Mouse (Mus musculus): ENCODE measurements around the gene Fgfr2.

Gene Fgfr2

DNA sequence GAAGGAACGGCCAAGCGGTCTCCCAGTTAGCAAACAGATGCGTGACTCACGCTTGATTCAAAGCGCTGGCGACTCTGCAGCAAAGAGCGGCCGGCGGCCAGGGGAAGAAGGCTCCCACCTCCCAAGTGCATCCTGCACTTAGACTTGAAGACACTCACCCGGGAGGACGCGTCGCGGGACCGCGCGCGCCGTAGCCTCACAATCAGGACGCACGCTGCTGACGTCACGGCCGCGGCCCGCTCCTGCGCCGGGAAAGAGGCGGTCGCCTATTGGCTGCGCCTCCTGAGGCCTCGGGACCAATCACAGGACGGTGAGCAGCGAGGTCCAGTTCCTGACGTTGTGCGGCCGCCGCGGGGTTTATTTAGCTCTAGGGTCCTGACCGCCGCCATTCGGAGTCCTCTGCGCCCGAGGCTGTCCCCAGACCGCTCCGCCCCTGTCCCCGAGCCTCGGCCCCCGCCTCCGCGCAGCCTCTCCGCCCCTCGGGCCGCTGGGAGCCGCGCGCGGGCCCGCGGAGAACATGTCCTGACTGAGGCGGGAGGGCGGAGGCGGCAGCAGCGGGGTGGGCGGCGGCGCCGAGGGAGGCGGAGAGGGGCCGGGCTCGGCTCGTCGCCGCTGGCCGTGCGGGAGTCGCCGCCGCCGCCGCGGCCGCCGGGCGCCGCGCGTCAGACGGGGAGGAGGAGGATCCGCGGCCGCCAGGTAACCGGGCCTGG, 192.1 kb downstream of the Fgfr2 start, which contains the start of gene Zranb1:
Gene Zranb1, plus strand, starts transcription at position 293 of the 710 bp plus-strand sequence.
- DNase-seq, result peak; percentile 98

- DNase-seq, result no peak
Observed at GRCm38 (mm10) chr7:132930055-132930454, 193.1 kb downstream of the Fgfr2 start.

- DNase-seq, result no peak
Observed at GRCm38 (mm10) chr7:132927201-132927600, 195.9 kb downstream of the Fgfr2 start.

- no peak for DNase-seq
Observed at GRCm38 (mm10) chr7:132925227-132925626, 197.9 kb downstream of the Fgfr2 start.

DNA sequence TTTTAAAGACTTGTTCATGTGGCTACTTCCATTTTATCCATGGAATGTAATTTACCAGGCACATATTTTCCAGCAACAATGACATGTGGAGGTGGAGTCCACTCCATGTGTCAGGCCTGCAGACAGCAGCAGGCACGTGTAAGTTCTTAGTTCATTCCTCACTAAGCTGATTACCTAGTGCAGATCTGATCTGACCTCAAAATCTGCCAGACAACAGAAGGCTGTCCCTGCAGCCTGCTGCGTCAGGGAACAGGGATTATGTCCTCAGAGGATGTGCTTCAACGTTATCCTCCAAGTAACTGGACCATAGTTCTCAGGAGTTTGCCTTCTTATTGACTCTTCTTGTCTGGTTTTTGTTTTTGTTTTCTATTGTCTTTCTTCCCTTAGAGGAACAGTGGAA, 201.2 kb downstream of the Fgfr2 start:
- no peak for DNase-seq

DNA sequence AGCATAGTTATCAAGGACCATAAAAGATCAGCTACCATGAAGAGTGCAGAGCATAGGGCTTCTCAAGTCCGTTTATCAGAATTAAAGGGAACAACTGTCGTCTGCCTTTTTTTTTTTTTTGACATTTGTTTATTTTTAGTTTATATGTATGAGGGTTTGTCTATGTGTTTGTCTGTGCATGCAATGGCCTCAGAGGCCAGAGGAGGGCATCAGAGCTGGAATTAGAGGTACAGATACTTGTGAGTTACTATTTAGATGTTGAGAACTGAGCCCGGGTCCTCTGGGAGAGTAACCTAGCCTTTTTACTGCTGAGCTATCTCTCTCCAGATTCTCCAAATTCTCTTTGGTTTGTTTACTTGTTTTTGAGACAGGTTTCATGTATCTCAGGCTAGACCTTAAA, 219.4 kb downstream of the Fgfr2 start:
- DNase-seq, result no peak

DNA sequence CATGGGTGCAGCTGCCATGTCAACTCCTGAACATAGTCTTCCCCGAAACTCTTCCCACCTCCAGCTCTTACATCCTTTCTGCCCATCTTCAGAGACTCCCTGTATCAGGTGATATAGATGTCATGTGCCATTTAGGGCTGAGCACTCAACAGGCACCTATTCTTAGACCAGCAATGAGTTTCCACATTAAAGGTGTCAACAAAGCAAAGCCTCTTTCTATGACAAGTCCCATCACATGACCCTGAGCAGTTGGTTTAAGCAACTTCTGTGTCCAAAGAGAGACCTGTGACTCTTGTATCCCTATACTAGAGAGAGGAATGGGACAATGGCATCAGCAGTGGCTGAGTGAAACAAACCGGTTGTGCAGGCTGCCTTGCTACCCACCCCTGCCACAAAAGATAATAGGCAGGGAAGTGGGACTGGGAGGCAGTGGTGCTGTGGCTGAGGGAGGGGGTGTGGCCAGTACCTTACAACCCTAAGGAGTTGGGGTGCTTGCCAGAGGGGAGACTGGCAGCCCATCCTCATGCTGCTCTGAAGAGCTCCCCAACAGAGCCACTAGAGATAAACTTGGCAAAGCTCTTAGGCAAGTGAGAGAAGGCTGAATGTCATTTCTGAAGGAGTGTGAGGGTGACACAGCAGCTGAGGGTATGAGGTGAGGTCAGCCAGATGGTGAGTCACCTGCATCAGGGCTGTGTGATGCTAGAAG, 222.2 kb downstream of the Fgfr2 start:
- DNase-seq, result no peak

DNA sequence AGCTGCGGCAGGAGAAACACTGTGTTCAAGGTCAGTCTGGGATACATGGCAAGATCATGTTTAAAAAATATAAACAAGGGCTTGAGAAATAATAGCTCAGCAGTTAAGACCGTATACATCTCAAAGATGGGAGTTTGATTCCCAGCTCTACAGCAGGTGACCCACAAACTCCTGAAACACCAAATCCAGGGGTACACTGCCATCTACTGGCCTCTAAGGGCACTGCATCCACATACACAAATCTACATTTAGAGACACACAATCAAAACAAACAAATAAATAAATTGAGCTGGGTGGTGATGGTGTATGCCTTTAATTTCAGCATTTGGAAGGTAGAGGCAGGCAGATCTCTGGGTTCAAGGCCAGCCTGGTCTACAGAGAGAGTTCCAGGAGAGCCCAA, 224.9 kb downstream of the Fgfr2 start:
- DNase-seq, result no peak

DNA sequence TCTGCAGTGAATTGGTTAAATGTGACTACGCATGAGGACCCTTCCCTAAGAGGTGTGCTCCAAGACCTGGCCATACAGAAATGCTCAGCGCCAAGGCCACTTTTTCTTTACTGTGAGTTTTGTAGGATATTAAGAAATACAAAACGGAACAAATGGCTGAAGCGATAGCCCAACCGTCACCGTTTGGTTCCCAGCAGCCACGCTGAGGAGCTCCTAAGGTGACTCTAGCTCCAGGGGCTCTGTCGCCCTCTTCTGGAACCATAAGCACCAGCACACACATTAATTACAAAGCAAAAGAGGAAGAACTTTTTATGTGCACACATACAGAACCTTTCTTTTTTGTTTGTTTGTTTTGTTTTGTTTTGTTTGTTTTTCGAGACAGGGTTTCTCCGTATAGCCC, 225.9 kb downstream of the Fgfr2 start:
- DNase-seq, result no peak

DNA sequence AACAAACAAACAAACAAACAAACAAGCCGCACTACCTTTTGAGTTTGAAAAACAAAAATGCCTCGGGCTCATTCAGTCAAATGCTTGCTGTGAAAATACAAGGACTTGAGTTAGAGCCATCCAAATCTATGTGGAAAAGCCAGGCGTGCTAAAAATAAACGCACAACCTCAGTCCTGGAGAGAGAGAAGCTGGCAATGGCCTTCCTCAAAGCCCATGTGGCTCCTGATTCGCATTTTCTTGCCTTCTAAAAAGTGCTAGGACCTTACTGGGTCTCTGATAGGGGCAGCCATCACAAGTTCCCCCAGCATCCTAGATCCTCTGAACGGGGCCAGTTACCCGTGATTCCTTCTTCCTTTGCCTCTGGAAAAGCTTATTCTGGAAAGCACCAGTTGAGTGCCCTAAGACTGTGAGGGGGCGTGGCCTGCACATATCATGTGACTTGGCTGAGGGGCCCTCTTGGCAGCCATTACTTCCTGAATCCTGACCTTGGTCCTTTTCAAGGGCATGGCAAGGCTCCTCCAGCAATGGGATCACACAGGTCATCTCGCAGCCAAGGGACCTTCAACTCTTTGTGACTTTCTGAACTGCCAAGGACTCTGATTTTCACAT, 226.8 kb downstream of the Fgfr2 start:
- DNase-seq, result no peak

DNA sequence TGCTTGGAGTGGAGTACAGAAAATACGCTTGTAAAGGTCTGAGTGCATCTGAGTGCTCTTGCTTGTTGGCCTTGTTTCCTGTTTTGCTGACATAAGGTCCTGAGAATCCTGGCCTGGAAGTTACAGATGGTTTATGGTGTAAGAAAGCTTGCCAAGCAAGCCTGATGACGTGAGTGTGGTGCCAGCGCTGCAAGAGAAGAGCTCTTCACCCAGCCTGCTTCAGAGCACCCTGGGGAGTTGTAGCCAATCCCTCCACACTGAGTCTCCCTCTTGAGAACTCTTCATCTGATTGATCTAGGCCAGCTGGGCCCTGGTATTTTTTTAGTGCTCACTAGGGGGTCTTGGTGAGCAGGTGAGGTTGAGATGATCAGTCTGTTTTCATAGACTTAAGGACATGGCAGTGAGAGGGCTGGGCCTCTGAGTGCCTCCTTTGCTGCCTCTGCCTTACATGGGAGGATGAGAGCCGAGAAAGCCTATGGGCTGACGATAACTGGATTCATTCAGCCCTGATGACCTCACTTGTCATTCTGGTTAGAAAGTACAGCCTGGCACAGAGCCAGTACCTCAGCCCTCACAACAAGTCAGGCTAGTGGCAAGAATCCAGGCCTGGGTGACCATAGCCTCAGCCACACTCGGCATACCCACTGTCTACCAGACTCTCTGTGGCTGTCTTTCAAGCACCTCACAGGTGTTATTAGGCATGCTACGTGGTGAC, 228.2 kb downstream of the Fgfr2 start:
- no peak for DNase-seq

DNA sequence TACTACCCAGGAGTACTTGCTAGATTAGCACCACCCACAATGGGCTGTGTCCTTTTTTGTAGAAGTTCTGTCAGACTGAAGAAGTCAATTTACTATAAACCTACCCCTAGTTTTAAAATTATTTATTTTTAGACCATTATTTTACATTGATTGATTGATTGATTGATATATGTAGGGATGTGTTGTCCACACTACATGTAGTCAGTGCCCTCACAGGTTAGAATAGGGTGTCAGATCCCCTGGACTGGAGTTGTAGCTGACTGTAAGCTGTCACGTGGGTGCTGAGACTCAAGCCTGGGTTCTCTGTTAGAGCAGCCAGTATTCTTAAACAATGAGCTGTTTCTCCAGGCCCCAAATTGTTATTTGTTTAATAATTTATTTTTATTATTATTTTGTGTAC, 229.8 kb downstream of the Fgfr2 start:
- DNase-seq, result no peak

DNA sequence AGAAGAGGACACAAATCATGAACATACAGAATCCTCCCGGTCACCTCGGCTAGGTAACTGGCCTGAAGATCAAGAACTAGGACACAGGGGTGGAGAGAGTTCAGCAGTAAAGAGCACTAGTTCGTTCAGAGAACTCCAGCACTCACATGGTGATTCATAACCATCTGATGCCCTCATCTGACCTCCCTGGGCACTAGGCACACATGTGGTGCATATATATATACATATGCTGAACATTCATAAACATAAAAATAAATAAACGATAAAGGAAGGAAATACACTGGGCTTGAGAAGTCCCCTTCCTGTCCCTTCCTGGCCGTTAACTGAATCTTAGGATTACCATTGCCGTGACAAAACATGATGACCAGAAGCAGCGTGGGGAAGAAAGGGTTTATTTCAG, 230.3 kb downstream of the Fgfr2 start:
- no peak for DNase-seq

DNA sequence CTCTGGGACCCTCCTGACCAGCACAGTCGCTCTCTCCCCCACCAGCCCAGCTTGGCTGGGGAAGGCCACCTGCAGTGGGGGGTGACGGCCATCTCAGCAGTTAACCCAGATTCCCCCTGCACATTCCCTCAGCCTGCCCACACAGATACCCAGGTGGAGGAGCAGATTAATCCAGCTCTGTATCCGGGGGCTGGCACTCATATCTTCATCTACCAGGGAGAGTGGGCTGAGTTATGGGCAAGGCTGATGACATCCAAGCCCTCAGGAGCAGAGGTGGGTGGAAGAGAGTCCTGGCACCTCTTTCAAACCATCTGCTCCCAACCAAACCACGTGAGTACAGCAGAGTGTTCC, 230.9 kb downstream of the Fgfr2 start:
- DNase-seq, result no peak

- no peak for DNase-seq
Observed at GRCm38 (mm10) chr7:132891561-132892310, 231.4 kb downstream of the Fgfr2 start.

DNA sequence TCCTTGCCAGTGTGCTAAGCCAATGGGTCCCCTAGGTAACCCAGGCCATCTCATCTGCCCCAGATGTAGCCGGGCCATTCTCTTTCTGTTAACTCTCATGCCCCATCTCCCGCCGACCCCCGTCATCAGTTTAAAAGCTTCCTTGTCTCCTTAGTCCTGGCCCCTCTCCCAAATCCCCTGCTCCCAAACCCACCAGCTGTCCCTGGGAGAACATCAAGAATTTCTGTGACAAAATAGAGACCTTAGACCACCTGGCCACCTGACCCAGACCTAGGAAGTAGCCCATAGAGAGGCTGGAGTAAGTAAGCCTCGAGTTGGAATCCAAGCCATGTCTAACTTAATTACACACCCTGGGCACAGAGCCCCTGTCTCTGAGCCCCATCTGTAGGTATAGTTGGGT, 232.9 kb downstream of the Fgfr2 start:
- DNase-seq, result no peak

- DNase-seq, result no peak
Observed at GRCm38 (mm10) chr7:132889691-132890090, 233.5 kb downstream of the Fgfr2 start.

DNA sequence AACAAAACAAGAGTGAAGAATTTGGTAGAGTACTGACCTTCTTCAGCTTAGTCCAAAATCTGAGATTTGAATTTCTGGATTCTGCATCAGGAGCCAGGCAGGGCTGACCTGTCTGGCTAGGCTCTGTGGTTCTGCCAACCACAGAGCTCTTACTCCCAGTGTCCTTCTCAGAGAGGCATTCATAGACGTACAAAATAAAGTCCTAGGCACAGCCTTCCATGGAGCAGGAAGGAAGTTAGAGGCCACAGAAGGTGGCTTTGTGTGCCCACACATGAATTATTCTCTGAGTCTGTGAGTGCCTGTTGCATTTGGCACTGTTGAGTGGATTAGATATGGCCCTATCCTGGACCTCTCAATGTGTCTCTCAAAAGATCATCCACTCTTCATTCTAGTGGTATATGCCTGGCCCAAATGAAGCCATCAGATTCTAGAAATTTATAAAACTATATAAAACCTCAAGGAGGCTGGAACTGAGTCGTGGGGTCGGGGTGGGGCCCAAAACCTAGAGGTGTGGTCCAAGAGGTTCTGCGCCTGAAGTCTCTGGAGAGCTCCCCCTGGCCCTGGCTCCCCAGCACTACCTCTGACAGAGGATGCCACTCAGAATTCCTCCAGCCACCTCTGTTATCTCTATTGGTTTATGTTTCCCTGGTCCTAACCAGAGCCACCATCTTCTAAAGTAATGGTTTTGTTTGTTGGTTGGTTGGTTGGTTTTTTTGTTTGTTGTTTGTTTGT, 234.5 kb downstream of the Fgfr2 start:
- DNase-seq, result no peak

DNA sequence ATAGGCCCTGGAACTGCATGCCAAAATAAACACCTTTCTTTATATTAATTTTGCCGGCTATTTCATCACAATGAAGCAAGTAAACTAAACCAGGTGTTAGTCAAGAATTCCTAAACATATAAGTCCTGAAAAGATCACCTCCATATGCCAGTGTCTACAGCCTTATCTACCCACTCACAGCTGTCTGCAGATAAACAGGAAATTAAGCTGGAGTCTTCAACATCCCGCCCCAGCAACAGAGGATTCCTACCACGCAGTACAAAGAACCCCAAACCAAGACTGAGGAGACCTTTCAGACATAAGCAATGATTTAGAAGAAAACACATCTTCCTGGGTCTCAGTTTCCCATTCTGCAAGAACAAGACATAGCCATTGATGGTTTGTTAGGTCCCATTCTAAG, 235.1 kb downstream of the Fgfr2 start:
- DNase-seq, result no peak

DNA sequence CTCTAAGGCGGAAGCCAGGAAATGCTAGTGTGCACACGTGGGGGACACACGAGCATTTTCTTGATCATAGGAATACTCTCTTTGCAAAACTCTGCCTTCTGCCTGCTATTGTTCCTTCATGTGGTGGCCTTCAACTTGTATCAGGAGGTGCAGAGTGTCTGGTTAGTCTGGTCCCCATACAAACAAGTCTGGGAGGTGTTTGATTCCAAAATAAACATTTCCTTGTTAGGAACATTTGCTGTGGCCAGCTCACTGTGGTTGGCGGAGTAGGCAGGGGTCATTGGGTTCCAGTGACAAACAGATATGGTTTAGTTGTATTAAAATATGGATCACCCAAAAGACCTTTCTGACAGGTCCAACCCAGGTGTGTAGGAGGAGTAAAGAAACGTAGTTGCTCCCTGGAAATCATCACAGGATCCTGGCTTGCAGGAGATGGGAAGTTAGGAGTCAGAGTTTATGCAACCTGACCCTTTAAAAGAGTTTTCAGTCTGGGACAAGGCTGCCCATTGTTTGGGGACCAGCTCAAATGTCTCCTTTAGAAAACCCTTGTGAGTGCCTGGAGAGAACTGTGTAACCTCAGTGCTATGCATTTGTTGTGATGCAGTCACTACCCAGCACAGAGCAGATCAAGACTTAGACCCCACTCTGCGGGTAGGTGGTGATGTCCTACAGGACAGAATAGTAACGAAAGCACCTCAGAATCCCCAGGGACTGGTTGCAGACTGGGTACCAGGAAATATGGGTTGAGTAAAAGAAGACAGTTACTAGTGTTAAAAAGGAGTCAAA, 235.9 kb downstream of the Fgfr2 start:
- DNase-seq, result no peak

GRCm38 (mm10) chr7:132884031-132884430, 239.1 kb downstream of the Fgfr2 start:
- peak; percentile 16 for DNase-seq

All from right cerebral cortex, postnatal 4 days (tissue).